Mouse (Mus musculus) forebrain, embryonic 13.5 days (tissue): ENCODE data around the gene Cldn10. TPM values are rescaled to one million over a fixed set of nuclear protein-coding genes. Genes with fewer than 3 reads are reported as not detected.

ENCODE experiments used
- ATAC-seq: fragments of 200-750 bp; cut with Nextera tagmentation; 2 replicates; pipeline ENCODE4 v1.8.0; 2017
- H3K27ac ChIP-seq: fragments of 300-500 bp; sonication (generic); 2 replicates; pipeline ENCODE4 v1.5.1; 2015; ENCODE audit warnings: inconsistent platforms, mild to moderate bottlenecking, moderate library complexity
- H3K27me3 ChIP-seq: fragments of 300-500 bp; sonication (generic); 2 replicates; pipeline ENCODE4 v1.6.1; 2015; ENCODE audit warnings: mild to moderate bottlenecking, inconsistent platforms
- H3K36me3 ChIP-seq: fragments of 300-500 bp; sonication (generic); 2 replicates; pipeline ENCODE4 v1.6.1; 2015; ENCODE audit warnings: mild to moderate bottlenecking, inconsistent platforms; ENCODE audit not compliant: poor library complexity, severe bottlenecking
- H3K4me1 ChIP-seq: fragments of 300-500 bp; sonication (generic); 2 replicates; pipeline ENCODE4 v1.6.1; 2015; ENCODE audit warnings: inconsistent platforms
- H3K4me2 ChIP-seq: fragments of 300-500 bp; sonication (generic); 2 replicates; pipeline ENCODE4 v1.6.1; 2015; ENCODE audit warnings: inconsistent platforms, mild to moderate bottlenecking, moderate library complexity
- H3K4me3 ChIP-seq: fragments of 300-500 bp; sonication (generic); 2 replicates; pipeline ENCODE4 v1.5.1; 2015; ENCODE audit warnings: mild to moderate bottlenecking, inconsistent platforms
- H3K9ac ChIP-seq: fragments of 300-500 bp; sonication (generic); 2 replicates; pipeline ENCODE4 v1.6.1; 2015; ENCODE audit warnings: mild to moderate bottlenecking, inconsistent platforms
- H3K9me3 ChIP-seq: fragments of 300-500 bp; sonication (generic); replicated peaks from 2 replicates; pipeline ENCODE4 v1.6.1; 2016; ENCODE audit warnings: inconsistent platforms
- WGBS: fragments of 180-500 bp; shearing (Covaris S2); methylation state at CpG from one replicate; pipeline ENCODE4 v1.1.7; 2015; 5-methylcytosine and 5-hydroxymethylcytosine counted together
- polyA plus RNA-seq: library from polyadenylated mRNA; unstranded; fragments of >200 nt; fragmentation: Nextera tagmentation; extraction: Ambion mirVana; gene quantifications from 2 replicates; pipeline ENCODE4 v1.2.1, GENCODE M21; 2015

The Cldn10 gene
- polyA plus RNA-seq, 1 experiment from 2014 or later = 0.57 TPM

DNA sequence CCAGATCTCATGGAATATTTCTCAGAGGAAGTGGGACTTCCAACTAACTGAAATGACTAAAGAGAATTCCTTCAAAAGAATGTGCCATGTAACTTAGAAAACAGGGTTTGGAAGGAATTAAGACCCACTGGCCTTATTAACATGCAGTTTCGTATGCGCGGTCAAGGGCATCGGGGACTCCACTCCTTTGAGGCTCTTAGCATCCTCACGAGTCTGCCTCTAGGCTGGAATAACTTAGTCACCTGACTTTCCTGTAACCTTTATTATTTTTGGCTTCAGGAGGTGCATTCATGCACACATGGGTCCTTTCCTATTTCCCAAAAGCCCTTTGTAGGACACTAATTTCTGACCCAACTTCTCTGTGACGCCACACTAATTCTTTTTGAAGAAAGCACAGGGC is 45.5 kb downstream of the Cldn10 start:
- H3K9ac ChIP-seq = no peak overlapping the region
- H3K27me3 ChIP-seq = peaks cover 6% of the 10 kb centered on the region
- H3K9me3 ChIP-seq = no peaks in the 10 kb centered on the region
- H3K27ac ChIP-seq = no peak overlapping the region
- 85% methylated on average over 6 of the region's 6 CpGs for WGBS
- ATAC-seq = no peak
- no peak overlapping the region for H3K4me2 ChIP-seq
- no peaks in the 10 kb centered on the region for H3K36me3 ChIP-seq
- 0 out of 2 replicates have a peak, but pooled peaks cover 4% of the 10 kb centered on the region for H3K4me1 ChIP-seq
- no peak overlapping the region for H3K4me3 ChIP-seq

DNA sequence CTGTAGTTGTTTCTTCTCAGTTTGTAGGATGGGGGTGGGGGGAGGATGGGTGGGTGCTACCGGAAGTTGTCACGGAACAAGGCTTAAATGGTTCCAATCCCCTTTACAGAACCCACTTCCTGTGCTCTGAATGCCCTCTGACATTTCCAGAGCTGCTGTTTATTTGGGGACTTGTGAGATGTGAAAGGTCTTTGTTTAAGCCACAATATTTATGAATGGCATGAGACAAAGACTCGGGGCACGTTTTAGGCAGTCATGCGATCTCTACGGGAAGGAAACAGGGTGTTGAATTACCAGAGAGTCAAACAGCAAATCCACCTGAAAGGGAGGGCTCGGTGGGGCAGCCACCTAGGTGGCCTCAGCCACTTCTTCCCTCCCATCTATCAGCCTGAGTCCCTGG is 46.6 kb downstream of the Cldn10 start:
- no peak overlapping the region for H3K27ac ChIP-seq
- no peak overlapping the region for H3K9ac ChIP-seq
- no peak overlapping the region for H3K4me3 ChIP-seq
- H3K4me1 ChIP-seq = 0 out of 2 replicates have a peak, but pooled peaks cover 4% of the 10 kb centered on the region
- no peaks in the 10 kb centered on the region for H3K36me3 ChIP-seq
- WGBS = 4% methylated on average over 7 of the region's 7 CpGs
- no peaks in the 10 kb centered on the region for H3K9me3 ChIP-seq
- H3K27me3 ChIP-seq = peaks cover 6% of the 10 kb centered on the region
- H3K4me2 ChIP-seq = no peak overlapping the region
- no peak for ATAC-seq

DNA sequence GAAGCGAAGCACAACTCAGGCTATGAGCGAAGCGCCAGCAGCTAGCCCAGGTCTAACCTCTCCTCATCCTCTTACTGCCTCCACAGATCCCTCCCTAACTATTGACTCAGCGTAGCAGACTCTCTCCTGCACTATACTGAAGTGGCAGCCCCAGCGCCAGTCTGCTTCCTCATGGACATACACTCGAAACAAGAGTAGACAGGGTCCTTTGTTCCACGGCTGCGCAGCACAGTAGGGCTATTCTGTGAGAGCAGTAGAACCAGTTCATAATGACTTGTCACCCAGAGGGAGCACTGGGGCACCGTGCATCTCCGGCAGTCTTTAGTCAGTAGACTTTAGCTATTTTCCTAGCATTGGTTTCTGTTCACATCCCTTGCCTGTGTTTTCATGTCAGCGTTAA is 48.4 kb downstream of the Cldn10 start:
- no peak for ATAC-seq
- H3K4me2 ChIP-seq = no peak overlapping the region
- H3K4me3 ChIP-seq = no peak overlapping the region
- 0 out of 2 replicates have a peak, but pooled peaks cover 4% of the 10 kb centered on the region for H3K4me1 ChIP-seq
- no peak overlapping the region for H3K9ac ChIP-seq
- WGBS = 76% methylated on average over 11 of the region's 11 CpGs
- no peak overlapping the region for H3K27ac ChIP-seq
- no peaks in the 10 kb centered on the region for H3K9me3 ChIP-seq
- no peaks in the 10 kb centered on the region for H3K36me3 ChIP-seq
- H3K27me3 ChIP-seq = peaks cover 3% of the 10 kb centered on the region

DNA sequence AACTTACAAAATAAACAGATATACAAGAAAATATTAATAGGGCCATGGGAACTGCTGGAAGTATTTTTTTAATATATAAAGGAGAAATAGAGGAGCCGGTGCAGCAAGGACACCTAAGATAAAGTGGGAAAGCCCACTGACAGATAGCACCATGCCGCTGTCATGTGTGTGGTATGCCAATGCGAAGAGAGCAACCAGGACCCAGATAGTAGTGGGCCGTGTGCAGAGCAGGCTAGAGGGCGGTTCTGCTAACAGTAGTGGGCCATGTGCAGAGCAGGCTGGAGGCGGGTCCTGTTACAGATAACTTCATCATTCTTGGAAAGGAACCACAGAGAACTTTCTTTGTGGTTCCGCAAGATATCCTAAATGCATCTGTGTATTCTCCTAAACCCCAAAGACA is 49.0 kb downstream of the Cldn10 start:
- 94% methylated on average over 7 of the region's 7 CpGs for WGBS
- no peak overlapping the region for H3K4me2 ChIP-seq
- no peak for ATAC-seq
- H3K4me1 ChIP-seq = 0 out of 2 replicates have a peak, but pooled peaks cover 4% of the 10 kb centered on the region
- no peaks in the 10 kb centered on the region for H3K9me3 ChIP-seq
- H3K27ac ChIP-seq = no peak overlapping the region
- no peak overlapping the region for H3K9ac ChIP-seq
- H3K27me3 ChIP-seq = no peaks in the 10 kb centered on the region
- no peaks in the 10 kb centered on the region for H3K36me3 ChIP-seq
- no peak overlapping the region for H3K4me3 ChIP-seq

DNA sequence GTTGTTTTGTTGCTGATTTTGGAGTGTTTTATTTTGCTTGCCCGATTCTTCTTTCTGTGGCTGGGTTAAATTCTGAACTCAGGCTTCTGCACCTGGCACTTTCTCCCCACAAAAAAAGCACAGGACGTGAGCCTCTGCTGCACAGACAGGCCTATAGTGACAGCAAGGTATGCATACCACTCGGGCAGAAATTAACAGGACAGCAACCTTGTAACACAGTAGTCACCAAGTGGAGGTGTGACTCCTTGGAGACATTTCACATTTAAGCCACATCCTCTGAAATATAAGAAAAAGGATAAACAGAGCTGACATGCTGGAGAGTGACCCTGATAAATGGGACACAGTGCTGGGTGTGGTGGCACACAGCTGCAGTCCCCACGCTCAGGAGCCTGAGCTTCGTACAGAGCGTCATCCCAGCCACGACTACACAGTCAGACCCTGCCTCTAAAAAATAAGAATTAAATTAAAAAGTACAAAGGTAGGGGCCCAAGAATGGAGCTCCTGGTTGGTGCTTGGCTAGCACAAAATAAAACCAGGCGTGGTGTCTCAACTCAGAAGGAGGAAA is 50.9 kb downstream of the Cldn10 start:
- no peaks in the 10 kb centered on the region for H3K36me3 ChIP-seq
- no peak overlapping the region for H3K27ac ChIP-seq
- H3K9me3 ChIP-seq = no peaks in the 10 kb centered on the region
- 83% methylated on average over 8 of the region's 8 CpGs for WGBS
- no peak overlapping the region for H3K4me3 ChIP-seq
- no peaks in the 10 kb centered on the region for H3K27me3 ChIP-seq
- 0 out of 2 replicates have a peak, but pooled peaks cover 4% of the 10 kb centered on the region for H3K4me1 ChIP-seq
- no peak for ATAC-seq
- no peak overlapping the region for H3K4me2 ChIP-seq
- H3K9ac ChIP-seq = no peak overlapping the region

DNA sequence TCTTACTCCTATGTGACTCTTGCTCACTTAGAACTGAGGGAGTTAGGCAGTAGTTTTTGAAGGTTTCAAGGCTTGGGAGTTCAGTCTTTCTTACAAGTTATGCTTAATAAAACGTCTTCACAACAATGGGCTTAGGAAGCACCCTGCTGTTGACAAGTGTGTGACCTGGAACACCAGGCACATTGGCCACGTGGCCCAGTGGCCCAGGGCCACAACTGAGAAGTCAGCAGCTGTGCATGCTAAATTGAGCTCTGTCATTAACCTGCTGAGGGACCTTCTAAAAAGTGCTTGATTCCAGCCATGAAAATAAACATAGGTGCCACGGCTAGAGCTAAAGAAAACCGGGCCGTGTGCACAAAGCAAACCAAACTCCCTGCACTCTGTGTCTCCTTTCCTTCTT is 51.7 kb downstream of the Cldn10 start:
- H3K9me3 ChIP-seq = no peaks in the 10 kb centered on the region
- no peak overlapping the region for H3K27ac ChIP-seq
- 0 out of 2 replicates have a peak, but pooled peaks cover under 1% of the 10 kb centered on the region for H3K4me1 ChIP-seq
- no peak for ATAC-seq
- no peaks in the 10 kb centered on the region for H3K27me3 ChIP-seq
- H3K4me2 ChIP-seq = no peak overlapping the region
- H3K9ac ChIP-seq = no peak overlapping the region
- H3K36me3 ChIP-seq = no peaks in the 10 kb centered on the region
- WGBS = 46% methylated on average over 5 of the region's 5 CpGs
- H3K4me3 ChIP-seq = no peak overlapping the region

DNA sequence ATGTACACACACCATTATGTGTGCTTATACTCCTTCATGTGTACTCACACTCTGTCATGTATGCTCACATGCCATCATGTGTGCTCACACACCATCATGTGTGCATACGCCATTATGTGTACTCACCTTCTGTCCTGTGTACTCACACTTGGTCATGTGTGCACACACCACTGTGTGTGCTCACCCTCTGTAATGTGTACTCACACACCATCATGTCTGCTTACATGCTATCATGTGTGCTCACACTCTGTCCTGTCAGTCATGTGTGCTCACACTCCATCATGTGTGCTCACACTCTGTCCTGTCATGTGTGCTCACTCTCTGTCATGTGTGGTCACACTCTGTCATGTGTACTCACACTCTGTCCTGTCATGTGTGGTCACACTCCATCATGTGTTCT is 52.3 kb downstream of the Cldn10 start:
- H3K4me2 ChIP-seq = no peak overlapping the region
- H3K4me3 ChIP-seq = no peak overlapping the region
- H3K4me1 ChIP-seq = no peaks in the 10 kb centered on the region
- no peaks in the 10 kb centered on the region for H3K9me3 ChIP-seq
- H3K9ac ChIP-seq = no peak overlapping the region
- 100% methylated on average over 1 of the region's 1 CpGs for WGBS
- no peaks in the 10 kb centered on the region for H3K36me3 ChIP-seq
- H3K27ac ChIP-seq = no peak overlapping the region
- ATAC-seq = peak; percentile 45; the same call in 1 of the 2 replicates
- no peaks in the 10 kb centered on the region for H3K27me3 ChIP-seq

DNA sequence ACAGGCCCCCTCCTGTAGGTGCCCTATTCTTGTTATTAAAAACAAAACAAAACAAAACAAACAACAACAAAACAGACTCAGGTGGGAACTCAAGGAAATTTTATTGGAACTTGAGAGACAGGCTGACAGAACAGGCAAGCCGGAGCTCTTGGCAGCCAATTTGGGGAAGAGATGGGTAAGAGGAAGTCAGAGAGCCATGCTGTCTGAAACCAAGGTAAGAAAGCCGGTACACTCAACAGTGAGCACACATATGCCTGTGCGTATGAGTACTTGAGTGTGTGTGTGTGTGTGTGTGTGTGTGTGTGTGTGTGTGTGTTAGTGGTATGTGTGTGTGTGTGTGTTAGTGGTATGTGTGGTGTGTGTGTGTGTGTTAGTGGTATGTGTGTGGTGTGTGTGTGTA is 54.6 kb downstream of the Cldn10 start:
- H3K4me3 ChIP-seq = no peak overlapping the region
- H3K27me3 ChIP-seq = no peaks in the 10 kb centered on the region
- WGBS = 85% methylated on average over 3 of the region's 3 CpGs
- no peaks in the 10 kb centered on the region for H3K9me3 ChIP-seq
- no peak overlapping the region for H3K4me2 ChIP-seq
- ATAC-seq = no peak
- H3K4me1 ChIP-seq = no peaks in the 10 kb centered on the region
- no peak overlapping the region for H3K9ac ChIP-seq
- no peak overlapping the region for H3K27ac ChIP-seq
- no peaks in the 10 kb centered on the region for H3K36me3 ChIP-seq

DNA sequence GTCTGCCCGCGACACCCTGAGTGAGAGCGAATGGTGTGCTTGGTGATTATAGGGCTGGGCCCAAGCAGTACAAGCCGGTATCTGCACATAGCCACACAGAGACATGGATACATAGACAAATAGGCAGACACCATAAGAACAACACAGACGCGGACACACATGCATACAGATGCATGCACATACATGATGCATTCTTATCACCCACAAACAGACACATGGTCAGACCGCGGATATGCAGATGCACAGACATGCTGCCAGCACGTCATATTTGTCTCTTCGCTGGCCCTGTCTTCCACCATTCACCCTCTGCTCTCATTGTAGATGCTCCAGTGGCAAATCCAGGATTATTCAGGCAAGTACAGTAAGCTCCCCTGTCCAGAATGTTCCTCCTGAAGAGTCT is 59.1 kb downstream of the Cldn10 start:
- H3K4me3 ChIP-seq = no peak overlapping the region
- no peaks in the 10 kb centered on the region for H3K36me3 ChIP-seq
- WGBS = 93% methylated on average over 10 of the region's 10 CpGs
- no peak overlapping the region for H3K9ac ChIP-seq
- no peaks in the 10 kb centered on the region for H3K27me3 ChIP-seq
- no peak overlapping the region for H3K27ac ChIP-seq
- no peaks in the 10 kb centered on the region for H3K9me3 ChIP-seq
- H3K4me2 ChIP-seq = no peak overlapping the region
- no peak for ATAC-seq
- H3K4me1 ChIP-seq = peaks cover 4% of the 10 kb centered on the region; the same call in 1 of the 2 replicates

DNA sequence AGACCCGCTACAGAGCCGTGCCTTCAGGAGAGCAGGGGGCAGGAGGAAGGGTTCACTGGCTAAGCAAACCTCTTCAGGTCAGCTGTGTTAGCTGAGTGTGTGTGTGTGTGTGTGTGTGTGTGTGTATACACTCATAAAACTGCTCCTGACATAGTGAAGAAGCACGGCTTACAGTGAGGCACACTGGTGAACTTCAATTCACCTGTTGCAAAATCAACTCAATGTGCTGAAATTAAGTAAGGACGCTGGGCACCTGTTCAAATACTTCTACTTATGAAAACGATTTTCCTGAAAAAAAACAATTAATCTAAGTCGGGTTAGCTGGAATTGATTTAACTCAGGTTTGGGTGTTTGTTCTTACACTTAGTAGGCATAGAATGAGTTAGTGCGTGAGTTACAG is 60.5 kb downstream of the Cldn10 start:
- no peak overlapping the region for H3K4me2 ChIP-seq
- peaks cover 10% of the 10 kb centered on the region for H3K27me3 ChIP-seq
- WGBS = 86% methylated on average over 7 of the region's 7 CpGs
- no peak for ATAC-seq
- H3K36me3 ChIP-seq = no peaks in the 10 kb centered on the region
- H3K27ac ChIP-seq = no peak overlapping the region
- no peak overlapping the region for H3K4me3 ChIP-seq
- H3K9me3 ChIP-seq = no peaks in the 10 kb centered on the region
- H3K4me1 ChIP-seq = peaks cover 4% of the 10 kb centered on the region; the same call in 1 of the 2 replicates
- H3K9ac ChIP-seq = no peak overlapping the region

DNA sequence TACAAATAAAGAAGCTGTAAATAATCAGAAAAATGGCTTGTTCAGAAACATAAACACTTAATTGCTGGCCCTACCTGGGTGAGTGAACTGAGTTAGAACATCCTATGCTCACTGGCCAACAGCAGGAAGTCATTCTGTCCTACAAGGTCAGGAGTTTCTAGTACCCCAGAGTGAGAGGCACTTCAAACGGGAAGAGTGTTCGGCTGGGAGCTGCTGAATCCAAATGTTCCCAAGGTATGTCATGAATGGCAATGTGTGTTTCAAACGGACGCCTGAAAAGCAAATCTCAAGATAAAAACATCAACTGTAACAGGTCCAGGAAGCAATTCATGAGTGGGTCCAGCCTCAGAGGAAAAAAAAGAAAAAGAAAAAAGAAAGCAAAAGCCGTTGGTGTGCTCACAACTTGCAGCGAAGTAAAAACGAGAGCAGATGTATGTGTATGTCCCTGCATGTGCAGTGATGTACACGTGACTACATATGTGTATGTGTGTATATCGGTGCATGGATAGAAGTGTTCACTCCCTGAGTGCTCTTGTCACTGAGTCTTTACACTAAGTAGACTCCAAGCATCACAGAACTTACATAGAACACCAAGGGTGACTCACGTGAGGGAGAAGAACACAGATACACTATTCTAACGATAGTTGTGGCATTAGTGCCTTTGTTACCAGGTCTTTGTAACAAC is 62.4 kb downstream of the Cldn10 start:
- Histone ChIP-seq H3K9me3 (no peaks in the 10 kb centered on the region), H3K27me3 (peaks cover 29% of the 10 kb centered on the region), H3K4me3 (no peak overlapping the region), H3K4me2 (no peak overlapping the region), H3K9ac (no peak overlapping the region), H3K27ac (no peak overlapping the region), H3K4me1 (peaks cover 13% of the 10 kb centered on the region), H3K36me3 (no peaks in the 10 kb centered on the region)
- no peak for ATAC-seq
- WGBS = 79% methylated on average over 11 of the region's 11 CpGs

DNA sequence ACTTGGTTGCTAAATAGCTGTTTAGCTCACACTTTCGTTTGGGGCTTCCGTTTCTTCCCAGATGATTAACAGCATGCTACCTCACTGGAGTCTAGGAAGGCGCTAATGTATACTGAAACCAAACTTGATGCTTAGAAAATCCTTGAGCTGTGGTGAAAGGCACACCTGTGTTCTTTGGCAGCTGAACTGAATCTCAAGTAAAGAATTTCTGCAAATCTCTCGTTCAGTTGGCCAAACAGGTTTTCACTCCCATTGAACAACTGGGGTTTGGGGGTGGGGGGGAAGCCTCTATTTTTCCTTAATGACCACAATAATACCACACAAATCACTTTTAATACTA is 63.0 kb downstream of the Cldn10 start:
- WGBS = 45% methylated on average over 4 of the region's 4 CpGs
- peaks cover 18% of the 10 kb centered on the region for H3K4me1 ChIP-seq
- ATAC-seq = no peak

More for the DNA sequence above, 63.0 kb downstream of the Cldn10 start:
- H3K27me3 ChIP-seq = peaks cover 30% of the 10 kb centered on the region
- H3K9me3 ChIP-seq = no peaks in the 10 kb centered on the region
- H3K9ac ChIP-seq = no peak overlapping the region
- H3K4me2 ChIP-seq = no peak overlapping the region
- H3K4me3 ChIP-seq = no peak overlapping the region
- H3K27ac ChIP-seq = no peak overlapping the region
- H3K36me3 ChIP-seq = no peaks in the 10 kb centered on the region
